Comparison of ENCODE assay signal across 28 mouse cellular contexts in the genomic region with DNA sequence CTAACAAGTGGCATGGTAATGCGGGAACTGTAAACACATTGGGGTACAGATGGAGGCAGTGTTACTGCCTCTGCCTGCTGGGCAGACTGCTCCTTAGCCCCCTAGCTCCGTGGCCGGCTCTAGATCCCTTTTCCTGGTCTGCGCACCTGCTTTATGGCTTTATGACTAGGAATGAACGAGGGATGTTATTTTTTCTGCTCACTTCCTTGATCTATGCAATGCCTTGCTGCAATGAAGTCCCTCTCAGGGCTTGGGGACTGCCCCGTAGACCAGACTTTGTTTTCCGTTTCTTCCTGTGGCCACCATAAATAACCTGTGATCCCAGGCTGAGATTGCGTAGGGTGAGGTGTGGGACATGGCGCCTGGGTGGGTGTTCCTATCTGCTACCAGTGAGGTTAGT. TPM values are rescaled to one million over a fixed set of nuclear protein-coding genes. Genes with fewer than 3 reads are reported as not detected.
DNase-seq lines count a peak whose midpoint lies in the region; ATAC-seq and TF ChIP-seq lines count a peak whose summit lies in the region.
"Had no signal": no experiment of that assay in that cellular context is flagged by ENCODE, and none has a peak within 500 bp of the region (broad histone marks: within the 10 kb centered on the region; RNA-seq: fewer than 3 reads in every experiment).

No protein-coding gene starts in this region.

- H3K9ac ChIP-seq in heart, embryonic 13.5 days, result no peak overlapping the region
- H3K9ac ChIP-seq in kidney, embryonic 16.5 days (replicated peaks; ENCODE audit: low read length), result no peak overlapping the region
- H3K9ac ChIP-seq in intestine, postnatal 0 days (ENCODE audit: low read depth, low read length), result peak overlapping the region; percentile 19; the same call in 1 of the 2 replicates
- H3K9ac ChIP-seq in stomach, postnatal 0 days (ENCODE audit: low read length), result no peak overlapping the region
- H3K9ac ChIP-seq: forebrain, embryonic 12.5 days; limb, embryonic 15.5 days; liver, embryonic 14.5 days; lung, embryonic 14.5 days had no signal

- no peaks in the 10 kb centered on the region for H3K27me3 ChIP-seq in heart, embryonic 13.5 days (replicated peaks)
- no peaks in the 10 kb centered on the region for H3K27me3 ChIP-seq in kidney, embryonic 16.5 days (ENCODE audit: insufficient read depth, low read length)
- H3K27me3 ChIP-seq in intestine, postnatal 0 days (replicated peaks; ENCODE audit: control insufficient read depth, insufficient read depth, low read length), result no peaks in the 10 kb centered on the region
- H3K27me3 ChIP-seq in stomach, postnatal 0 days (ENCODE audit: control insufficient read depth, insufficient read depth, low read length), result no peaks in the 10 kb centered on the region
- H3K27me3 ChIP-seq: forebrain, embryonic 12.5 days; limb, embryonic 15.5 days had no signal

- no peak for ATAC-seq in heart, embryonic 13.5 days (ENCODE audit: extremely low read depth, insufficient number of reproducible peaks, low FRiP score, low TSS enrichment)
- ATAC-seq in kidney, embryonic 16.5 days (ENCODE audit: low FRiP score, low TSS enrichment), result no peak
- peak; percentile 91 for ATAC-seq in intestine, postnatal 0 days
- peak; percentile 49; the same call in 1 of the 2 replicates for ATAC-seq in stomach, postnatal 0 days (ENCODE audit: low FRiP score, low TSS enrichment)
- ATAC-seq: CD4-positive, CD25-positive, alpha-beta regulatory T cell, adult 4 months; hindbrain, embryonic 16.5 days had no signal

- H3K4me2 ChIP-seq in heart, embryonic 13.5 days, result no peak overlapping the region
- H3K4me2 ChIP-seq in kidney, embryonic 16.5 days (replicated peaks; ENCODE audit: low read depth, low read length), result no peak overlapping the region
- peak overlapping the region; percentile 51 for H3K4me2 ChIP-seq in intestine, postnatal 0 days (replicated peaks; ENCODE audit: low read depth)
- H3K4me2 ChIP-seq in stomach, postnatal 0 days (replicated peaks; ENCODE audit: low read depth), result no peak overlapping the region
- H3K4me2 ChIP-seq: forebrain, embryonic 12.5 days; limb, embryonic 15.5 days; lung, embryonic 14.5 days had no signal

- no peaks in the 10 kb centered on the region for H3K9me3 ChIP-seq in heart, embryonic 13.5 days
- no peaks in the 10 kb centered on the region for H3K9me3 ChIP-seq in kidney, embryonic 16.5 days (ENCODE audit: low read length)
- H3K9me3 ChIP-seq in intestine, postnatal 0 days (ENCODE audit: control insufficient read depth), result no peaks in the 10 kb centered on the region
- H3K9me3 ChIP-seq in stomach, postnatal 0 days (ENCODE audit: control insufficient read depth, low read length), result no peaks in the 10 kb centered on the region
- H3K9me3 ChIP-seq: forebrain, embryonic 12.5 days; limb, embryonic 10.5 days; limb, embryonic 15.5 days had no signal

- TF ChIP-seq EP300 in stomach, postnatal 0 days (optimal IDR thresholded peaks at IDR 0.05), result no peak

- no peak for DNase-seq in heart, adult 9 months (ENCODE audit: low spot score in 2 of 2)
- no peak for DNase-seq in kidney, adult 9 months
- no peak for DNase-seq in stomach, postnatal 0 days (ENCODE audit: low spot score)
- no peak for DNase-seq in cerebellum, adult 11 months
- DNase-seq: adrenal gland, postnatal 14 days; cerebellum, adult 11-12 months; cerebellum, adult 9-11 months; embryo, embryonic 11 days; gastrocnemius, postnatal 25 days; heart, postnatal 14 days; kidney, adult 11 months; kidney, postnatal 4 days; layer of hippocampus, postnatal 36 days; lung, embryonic 14.5 days; lung, postnatal 14 days; midbrain, embryonic 14.5 days; thymus, adult 18-20 months; thymus, postnatal 25 days had no signal

- WGBS in heart, embryonic 13.5 days, result 58% methylated on average over 9 of the region's 9 CpGs
- WGBS in kidney, embryonic 16.5 days, result 35% methylated on average over 9 of the region's 9 CpGs
- WGBS in intestine, postnatal 0 days, result 31% methylated on average over 9 of the region's 9 CpGs
- WGBS in stomach, postnatal 0 days, result 68% methylated on average over 9 of the region's 9 CpGs

- no peak overlapping the region for H3K4me3 ChIP-seq in heart, embryonic 13.5 days
- no peak overlapping the region for H3K4me3 ChIP-seq in kidney, embryonic 16.5 days (ENCODE audit: low read length)
- 0 out of 2 replicates have a peak overlapping the region, but pooled peaks have one; percentile 6 for H3K4me3 ChIP-seq in intestine, postnatal 0 days (ENCODE audit: low read depth, low read length)
- H3K4me3 ChIP-seq in stomach, postnatal 0 days (ENCODE audit: low read depth, low read length), result no peak overlapping the region
- H3K4me3 ChIP-seq: erythroblast, embryonic 14.5 days; forebrain, embryonic 12.5 days; limb, embryonic 10.5 days; limb, embryonic 15.5 days had no signal

- H3K27ac ChIP-seq in heart, embryonic 13.5 days (replicated peaks), result 0 out of 2 replicates have a peak overlapping the region, but pooled peaks have one; percentile 1
- H3K27ac ChIP-seq in kidney, embryonic 16.5 days (ENCODE audit: low read length), result peak overlapping the region; percentile 54
- peak overlapping the region; percentile 90 for H3K27ac ChIP-seq in intestine, postnatal 0 days (ENCODE audit: low read depth, low read length)
- 0 out of 2 replicates have a peak overlapping the region, but pooled peaks have one; percentile 4 for H3K27ac ChIP-seq in stomach, postnatal 0 days (replicated peaks)
- H3K27ac ChIP-seq: forebrain, embryonic 12.5 days; limb, embryonic 10.5 days; limb, embryonic 15.5 days; liver, embryonic 14.5 days had no signal

- peaks cover 74% of the 10 kb centered on the region for H3K4me1 ChIP-seq in heart, embryonic 13.5 days
- peaks cover 33% of the 10 kb centered on the region for H3K4me1 ChIP-seq in kidney, embryonic 16.5 days (ENCODE audit: insufficient read depth, low read length)
- H3K4me1 ChIP-seq in intestine, postnatal 0 days (replicated peaks; ENCODE audit: control insufficient read depth, insufficient read depth, low read length), result 0 out of 2 replicates have a peak, but pooled peaks cover 2% of the 10 kb centered on the region
- no peaks in the 10 kb centered on the region; the same call in 1 of the 2 replicates for H3K4me1 ChIP-seq in stomach, postnatal 0 days (replicated peaks; ENCODE audit: control insufficient read depth, insufficient read depth)

- peaks cover 7% of the 10 kb centered on the region for H3K36me3 ChIP-seq in heart, embryonic 13.5 days
- no peaks in the 10 kb centered on the region for H3K36me3 ChIP-seq in kidney, embryonic 16.5 days (ENCODE audit: insufficient read depth, low read length)
- H3K36me3 ChIP-seq in intestine, postnatal 0 days (ENCODE audit: control insufficient read depth, insufficient read depth), result no peaks in the 10 kb centered on the region
- no peaks in the 10 kb centered on the region for H3K36me3 ChIP-seq in stomach, postnatal 0 days (ENCODE audit: control insufficient read depth, insufficient read depth, low read length)
- H3K36me3 ChIP-seq: forebrain, embryonic 12.5 days; limb, embryonic 15.5 days had no signal

- peak; percentile 33; the same call in 1 of the 2 replicates for TF ChIP-seq CTCF in intestine, postnatal 0 days (IDR thresholded peaks at IDR 0.05; ENCODE audit: low read depth)
- no peak for TF ChIP-seq CTCF in stomach, postnatal 0 days (IDR thresholded peaks at IDR 0.05; ENCODE audit: low read depth)

RNA-seq across cellular contexts. Expression of a gene that starts 26.8 kb away (rescaled TPM):
- polyA plus RNA-seq in heart, embryonic 13.5 days (2015; fragmentation: Nextera tagmentation; extraction: Ambion mirVana), result 25.2 and 29.3 TPM in 2 replicates
- polyA plus RNA-seq in kidney, embryonic 16.5 days (2015; fragmentation: Nextera tagmentation; extraction: Ambion mirVana), result 18.0 and 25.7 TPM in 2 replicates
- 7.4 and 10.8 TPM in 2 replicates for polyA plus RNA-seq in intestine, postnatal 0 days (2015; fragmentation: Nextera tagmentation; extraction: Ambion mirVana)
- 13.5 and 13.9 TPM in 2 replicates for polyA plus RNA-seq in stomach, postnatal 0 days (2015; fragmentation: Nextera tagmentation; extraction: Ambion mirVana)
- polyA plus RNA-seq: erythroblast, embryonic 14.5 days had no signal

Comparison
In these comparisons a context has a peak if more than half of its experiments do, and no peak if none do; other contexts are left out.
1. ATAC-seq: peak in intestine, postnatal 0 days (single experiment) and stomach, postnatal 0 days (single experiment); none in heart, embryonic 13.5 days (single experiment) and kidney, embryonic 16.5 days (single experiment).
2. H3K27ac ChIP-seq: peak in every context shown above with its lines; median percentile 90 in intestine, postnatal 0 days; 54 in kidney, embryonic 16.5 days; 4 in stomach, postnatal 0 days; 1 in heart, embryonic 13.5 days.